Mouse (Mus musculus) bone marrow, adult 2 months (tissue): Measurements from ENCODE around the gene Edem2.

Experiments used
- CTCF ChIP-seq: fragments of 200-500 bp; IDR thresholded peaks from 2 replicates; pipeline ENCODE4 v1.5.1; 2011; ENCODE audit warnings: low read length, control low read depth; ENCODE audit not compliant: control insufficient read depth, insufficient read depth
- POLR2A ChIP-seq: fragments of 200-500 bp; IDR thresholded peaks from 2 replicates; pipeline ENCODE4 v1.6.1; 2011; ENCODE audit warnings: low read depth, mild to moderate bottlenecking, control low read depth, low read length, borderline replicate concordance; ENCODE audit not compliant: control insufficient read depth

GRCm38 (mm10) chr2:155729158-155729645 lies at the start of gene Edem2:
- TF ChIP-seq POLR2A = peak; percentile 95; the same call in 1 of the 2 replicates
- TF ChIP-seq CTCF = no peak
